Mouse (Mus musculus) adrenal gland, postnatal 4 days (tissue): ENCODE results near the gene Psme2. TPM values are rescaled to one million over a fixed set of nuclear protein-coding genes. Genes with fewer than 3 reads are reported as not detected.

Experiments used
- DNase-seq, 2 experiments: peaks; one replicate each; pipeline ENCODE4 v3.0.0; 2021 to 2022; ENCODE audit warnings: low spot score in 2 of 2, mixed read lengths in 2 of 2
- long read RNA-seq, 2 experiments: library from polyadenylated mRNA; stranded (forward); transcript quantifications; one replicate each; pipeline ENCODE4 v2.0.0; 2021
- total RNA-seq, 2 experiments: library from RNA; stranded (reverse); gene quantifications; 2 replicates each; pipeline ENCODE4 v1.2.3; 2021

The Psme2 gene
- total RNA-seq, result 100 to 1,000 TPM; 336 to 355 TPM
- long read RNA-seq, experiment 1, transcript Psme2-208 (11 exons, 962 nt), result major isoform, 226 of 238 reads
- long read RNA-seq, experiment 1, partial matches to known transcripts, result 6 of 238 reads
- long read RNA-seq, experiment 1, other reads (novel, unspliced or antisense), result 6 of 238 reads
- long read RNA-seq, experiment 2, transcript Psme2-208 (11 exons, 962 nt), result major isoform, 188 of 199 reads
- long read RNA-seq, experiment 2, partial matches to known transcripts, result 4 of 199 reads
- long read RNA-seq, experiment 2, other reads (novel, unspliced or antisense), result 5 of 199 reads

GRCm38 (mm10) chr14:55590748-55591330, at the start of gene Psme2:
Psme2 (minus strand) TSS chr14:55591113.
- DNase-seq, result peak; percentile 64 to 85

DNA sequence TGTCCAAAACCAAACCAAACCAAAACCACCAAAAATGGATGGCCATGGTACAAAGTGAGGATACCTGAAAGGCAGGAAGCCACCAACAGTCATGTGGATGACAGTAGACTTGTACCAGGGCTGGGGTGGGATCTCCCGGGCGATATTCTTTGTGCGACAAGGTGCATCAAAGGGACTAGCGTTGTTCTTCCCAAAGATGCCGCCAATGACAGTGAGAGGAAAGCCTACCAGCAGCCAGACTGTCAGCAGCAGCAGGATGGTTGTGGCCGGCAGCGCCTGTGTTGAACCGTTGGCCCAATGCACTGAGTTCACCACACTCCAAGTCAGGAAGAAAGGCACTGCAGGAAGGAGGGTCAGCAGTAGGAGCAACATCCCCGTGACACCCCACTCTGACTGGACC, 46.9 kb upstream of the Psme2 start, which contains the start of gene Gm49378:
Gm49378 (minus strand) TSS at position 101 of the 400 bp plus-strand sequence.
- no peak for DNase-seq

- peak; percentile 62 to 80 for DNase-seq
Measured at GRCm38 (mm10) chr14:55635523-55636007, 44.7 kb upstream of the Psme2 start, which contains the start of gene Ipo4. Ipo4 (minus strand) TSS chr14:55635957.

DNA sequence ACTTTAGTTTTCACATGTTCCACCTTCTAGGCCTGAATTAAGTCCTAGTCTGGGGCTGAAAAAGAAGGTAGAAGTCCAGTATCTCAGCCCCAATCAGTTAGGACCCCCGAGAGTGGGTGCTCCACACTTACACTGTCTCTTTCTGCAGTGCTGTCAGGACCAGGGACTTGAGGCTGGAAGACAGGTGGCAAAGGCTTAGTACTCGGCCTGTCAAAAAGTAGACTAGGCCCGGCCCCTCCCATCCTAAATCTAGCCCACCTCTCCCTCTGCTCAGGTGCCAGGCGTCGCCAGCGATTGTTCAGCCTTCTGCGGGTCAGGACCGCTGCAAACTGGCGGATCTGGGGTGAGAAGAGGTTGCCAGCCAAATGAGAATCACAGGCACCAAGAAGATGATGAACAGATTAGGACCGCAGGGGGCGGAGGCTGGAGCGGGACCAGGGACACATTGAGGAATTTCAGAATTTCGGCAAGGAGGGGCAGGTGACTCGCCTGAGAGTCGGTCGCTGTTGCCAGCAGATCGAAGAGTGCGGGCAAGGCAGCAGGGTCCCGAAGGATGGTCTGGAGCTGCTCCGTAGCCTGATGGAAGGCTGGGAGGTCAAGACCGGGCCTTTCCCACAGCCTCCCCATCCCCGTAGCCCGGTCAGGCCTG, 44.1 kb upstream of the Psme2 start:
- DNase-seq, result peak in 1 of 2 experiments; percentile 18

DNA sequence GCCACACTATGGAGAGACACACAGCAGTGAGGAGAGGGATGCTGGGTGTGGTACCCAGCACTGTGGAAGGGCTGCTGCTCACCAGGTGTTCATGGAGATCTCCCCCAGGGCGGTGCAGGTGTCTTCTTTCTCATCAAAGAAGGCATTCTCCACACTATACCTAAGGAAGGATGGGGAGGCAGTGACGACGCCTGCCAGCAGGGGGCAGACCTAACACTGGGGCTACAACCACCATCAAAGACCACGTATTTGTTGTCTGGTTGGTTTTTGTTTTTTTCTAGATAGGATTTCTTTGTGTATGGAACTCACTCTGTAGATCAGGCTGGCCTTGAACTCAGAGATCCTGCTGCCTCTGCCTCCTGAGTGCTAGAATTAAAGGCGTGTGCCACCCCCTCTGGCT, 38.4 kb upstream of the Psme2 start:
- DNase-seq, result no peak

DNA sequence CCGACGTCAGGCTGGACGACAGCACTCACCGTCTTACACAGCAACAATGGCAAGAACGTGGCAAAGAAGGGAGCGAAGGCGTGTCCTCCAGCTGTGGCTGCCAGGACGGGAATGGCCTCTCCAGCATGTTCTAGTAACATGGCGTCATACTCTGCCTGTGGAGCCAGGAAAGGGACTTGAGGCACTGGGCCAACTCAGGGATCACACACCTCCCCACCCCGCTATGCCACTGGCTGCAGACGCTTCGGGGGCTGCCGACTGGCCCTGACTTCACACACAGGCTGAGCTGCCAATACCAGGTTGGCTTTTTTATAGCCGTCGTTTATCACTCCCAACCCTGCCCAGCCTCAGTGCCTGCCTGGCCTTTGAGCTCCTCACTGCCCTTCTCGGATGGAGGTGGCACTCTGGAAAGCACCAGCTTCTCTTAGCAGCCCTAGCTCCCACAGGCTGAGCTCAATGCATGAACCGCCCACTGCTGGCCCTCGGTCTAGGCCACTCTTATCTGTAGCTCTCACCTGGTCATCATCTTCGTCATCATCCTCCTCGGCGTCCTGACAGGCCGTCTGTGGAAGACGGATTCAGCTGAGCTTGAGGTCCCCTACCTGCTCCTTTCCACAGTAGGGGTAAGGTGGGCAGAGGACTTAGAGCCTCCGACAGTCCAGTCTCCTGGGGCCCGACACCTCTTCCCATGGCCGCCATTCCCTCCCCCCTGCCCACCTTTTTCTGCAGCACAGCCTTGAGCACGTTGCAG, 37.3 kb upstream of the Psme2 start:
- DNase-seq, result no peak

DNA sequence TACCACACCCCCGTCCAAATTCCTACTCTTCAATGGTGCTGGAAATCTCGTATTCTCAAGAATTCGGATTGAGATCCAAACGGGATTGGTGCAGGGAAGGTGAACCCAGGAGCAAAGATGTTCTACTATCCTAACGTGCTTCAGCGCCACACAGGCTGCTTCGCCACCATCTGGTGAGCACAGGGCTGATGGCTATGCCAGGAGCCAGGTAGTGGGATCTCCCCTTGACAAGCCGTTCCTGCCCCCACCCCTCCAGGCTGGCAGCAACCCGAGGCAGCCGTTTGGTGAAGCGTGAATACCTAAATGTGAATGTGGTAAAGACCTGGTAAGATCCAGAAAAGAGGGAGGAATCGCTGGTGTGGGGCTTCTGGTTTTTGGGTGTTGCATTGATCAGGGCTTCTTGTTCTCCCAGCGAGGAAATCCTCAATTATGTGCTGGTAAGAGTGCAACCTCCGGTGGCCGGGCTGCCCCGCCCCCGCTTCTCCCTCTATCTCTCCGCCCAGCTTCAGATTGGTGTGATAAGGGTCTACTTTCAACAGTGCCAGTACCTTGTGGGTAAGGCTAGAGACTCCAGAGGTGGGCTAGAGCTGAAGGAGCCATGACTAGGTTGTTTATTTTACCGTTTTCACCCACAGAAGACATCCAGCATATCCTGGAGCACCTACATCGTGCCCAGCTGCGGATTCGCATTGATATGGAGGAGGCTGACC, 27.7 kb upstream of the Psme2 start:
- no peak for DNase-seq

DNA sequence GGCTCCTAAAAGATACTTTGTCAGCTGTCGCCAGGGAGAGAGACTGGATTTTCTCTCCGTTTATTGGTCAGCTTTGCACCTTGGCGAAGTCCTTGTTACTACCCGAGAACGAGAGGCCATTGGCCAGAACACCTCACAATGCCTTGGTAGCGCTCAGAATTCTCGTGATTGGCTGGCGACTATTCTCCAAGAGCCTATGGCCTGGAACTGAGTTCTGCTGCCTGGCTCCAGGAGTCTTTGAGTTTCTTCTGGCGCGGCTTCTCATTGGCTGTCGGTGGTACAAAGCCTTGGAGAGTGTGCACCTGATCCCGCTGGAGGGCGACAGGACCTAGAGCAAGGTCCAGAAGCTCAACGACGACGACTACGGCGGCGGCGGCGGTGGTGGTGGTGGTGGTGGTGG, 26.9 kb upstream of the Psme2 start, which contains the start of gene Rec8:
Rec8 (plus strand) TSS at position 216 of the 400 bp plus-strand sequence.
- DNase-seq, result no peak

DNA sequence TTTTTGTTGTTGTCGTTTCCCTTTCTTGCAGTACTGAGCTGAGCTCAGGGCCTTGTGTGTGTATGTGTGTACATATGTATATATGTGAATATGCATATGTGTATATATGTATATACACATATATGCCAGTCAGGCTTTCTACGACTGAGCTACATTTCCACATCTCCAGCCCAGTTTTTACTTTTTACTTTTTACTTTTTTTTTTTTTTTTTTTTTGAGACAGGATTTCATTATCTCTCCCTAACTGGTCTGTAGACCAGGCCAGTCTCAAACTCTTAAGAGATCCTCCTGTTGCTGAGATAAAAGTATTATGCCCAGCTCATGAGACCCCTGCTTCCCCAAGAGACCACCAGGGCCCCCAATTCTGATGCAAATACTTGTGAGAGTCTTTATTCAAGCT, 25.9 kb upstream of the Psme2 start:
- DNase-seq, result no peak

DNA sequence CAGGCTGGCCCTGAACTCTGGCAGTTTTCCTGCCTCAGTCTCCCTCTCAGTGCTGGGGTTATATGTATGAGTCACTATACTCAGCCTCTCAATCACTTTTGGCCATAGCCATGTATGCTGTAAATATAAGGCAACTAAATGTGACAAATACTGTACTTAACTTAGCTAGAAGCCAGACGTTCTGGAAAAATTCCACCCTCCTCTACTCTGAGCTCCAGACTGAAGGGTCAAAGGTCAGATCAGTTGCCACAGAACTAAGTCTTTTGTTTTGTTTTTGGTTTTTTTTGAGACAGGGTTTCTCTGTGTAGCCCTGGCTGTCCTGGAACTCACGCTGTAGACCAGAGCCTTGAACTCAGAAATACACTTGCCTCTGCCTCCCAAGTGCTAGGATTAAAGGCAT, 25.0 kb upstream of the Psme2 start:
- DNase-seq, result no peak

- DNase-seq, result no peak
Measured at GRCm38 (mm10) chr14:55614565-55615178, 23.8 kb upstream of the Psme2 start.

DNA sequence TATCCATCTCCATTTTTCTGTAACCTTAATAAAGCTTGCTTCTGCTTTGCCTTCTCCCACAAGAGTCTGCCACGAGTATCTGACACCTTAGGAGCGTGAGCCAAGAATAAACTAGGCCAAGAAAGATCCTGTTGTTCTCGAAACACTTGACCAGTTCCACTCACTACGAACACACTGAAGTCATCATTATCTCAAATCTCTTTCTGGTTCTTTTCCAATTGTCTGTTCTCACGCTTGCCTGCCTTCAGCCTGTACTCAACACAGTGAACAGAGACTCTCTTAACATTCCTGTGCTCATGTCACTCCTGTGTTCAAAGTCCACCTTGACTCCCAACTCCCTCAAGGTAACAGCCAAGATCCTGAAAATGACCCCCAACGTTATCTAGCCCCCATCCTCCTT, 22.4 kb upstream of the Psme2 start:
- no peak for DNase-seq

DNA sequence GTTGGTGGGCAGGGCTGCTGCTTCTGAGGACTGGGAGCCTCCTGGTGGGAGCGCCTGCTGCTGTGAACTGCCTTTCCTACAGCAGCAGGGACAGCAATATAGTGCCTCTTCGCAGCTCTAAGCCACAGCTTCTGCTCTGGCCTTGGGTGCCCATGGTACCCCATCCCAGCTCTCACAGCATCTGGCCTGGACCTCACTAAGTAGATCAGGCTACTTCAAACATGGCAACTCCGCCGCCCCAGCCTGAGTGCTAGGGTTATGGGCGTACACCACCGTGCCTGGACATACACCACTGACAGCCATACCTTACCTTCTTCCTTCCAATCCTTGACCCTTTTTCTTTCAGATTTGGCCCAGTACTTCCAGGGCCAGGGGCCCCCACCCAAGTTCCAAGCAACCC, 17.4 kb upstream of the Psme2 start:
- no peak for DNase-seq

DNA sequence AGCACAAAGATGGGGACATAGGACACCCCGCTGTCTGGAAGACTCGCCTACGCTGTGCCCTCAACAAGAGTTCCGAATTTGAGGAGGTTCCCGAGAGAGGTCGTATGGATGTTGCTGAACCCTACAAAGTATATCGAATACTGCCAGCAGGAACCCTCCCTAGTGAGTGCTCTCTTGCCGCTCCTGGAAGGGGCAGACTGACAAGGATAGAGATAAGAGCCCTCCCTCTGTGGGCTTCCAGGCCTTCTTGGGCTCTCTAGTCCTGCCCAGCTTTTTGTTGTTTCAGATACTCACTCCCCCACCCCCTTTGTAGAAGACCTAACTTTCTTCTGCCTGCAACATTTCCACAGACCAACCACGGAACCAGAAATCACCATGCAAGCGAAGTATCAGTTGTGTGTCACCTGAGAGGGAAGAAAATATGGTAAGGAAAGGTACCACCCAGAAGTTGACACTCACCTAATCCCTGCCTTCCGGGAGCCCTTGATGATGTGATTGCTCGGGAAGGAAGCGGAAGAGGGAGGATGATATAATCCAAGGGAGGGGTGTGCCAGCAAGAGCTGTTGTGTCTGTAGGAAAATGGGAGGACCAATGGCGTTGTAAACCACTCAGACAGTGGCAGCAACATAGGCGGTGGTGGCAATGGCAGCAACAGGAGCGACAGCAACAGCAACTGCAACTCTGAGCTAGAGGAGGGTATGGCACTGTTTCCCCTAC, 15.0 kb upstream of the Psme2 start:
- DNase-seq, result no peak

- DNase-seq, result no peak
Measured at GRCm38 (mm10) chr14:55604823-55605222, 13.9 kb upstream of the Psme2 start.

GRCm38 (mm10) chr14:55603633-55604576, 13.0 kb upstream of the Psme2 start:
- DNase-seq, result peak; percentile 70 to 88

GRCm38 (mm10) chr14:55603271-55603632, 12.3 kb upstream of the Psme2 start, which contains the start of gene Irf9:
Irf9 (plus strand) TSS chr14:55603571.
- DNase-seq, result no peak
